Comparison of ENCODE assay signal across 22 mouse cellular contexts in genomic region chr5:32940586-32940985, GRCm38 (mm10).
DNase-seq lines count a peak whose midpoint lies in the region; ATAC-seq lines count a peak whose summit lies in the region.
"Had no signal": no experiment of that assay in that cellular context is flagged by ENCODE, and none has a peak within 500 bp of the region (broad histone marks: within the 10 kb centered on the region; RNA-seq: fewer than 3 reads in every experiment).

No protein-coding gene starts in this region.

- DNase-seq in 416B (ENCODE audit: low read depth) (peak; percentile 77), MEL-GATA-1-ER (ENCODE audit: extremely low read depth, low read depth) (peak; percentile 33)
- DNase-seq in retina, embryonic 14.5 days (ENCODE audit: low spot score): peak; percentile 79
- no peak for DNase-seq in layer of hippocampus, adult 18-20 months (ENCODE audit: low spot score in 2 of 2)
- no peak for DNase-seq in cerebellum, adult 9-10 months
- DNase-seq in layer of hippocampus, postnatal 25 days (ENCODE audit: extremely low spot score in 1 of 2, low spot score in 1 of 2): no peak
- DNase-seq: adrenal gland, adult 2 months; B cell, adult 2 months; cerebellum, adult 18-20 months; cerebellum, postnatal 36 days; gastrocnemius, postnatal 10 days; heart, adult 11 months; kidney, adult 9 months; kidney, postnatal 25 days; layer of hippocampus, adult 9-11 months; left cerebral cortex, postnatal 4 days; midbrain, embryonic 14.5 days; right cerebral cortex, adult 18-20 months had no signal

- ATAC-seq in common myeloid progenitor, adult 5-6 weeks (replicated peaks; ENCODE audit: low read depth, poor library complexity, severe bottlenecking): 0 out of 2 replicates have a peak, but pooled peaks have one; percentile 25
- ATAC-seq: forebrain, embryonic 15.5 days; hindbrain, postnatal 0 days; intestine, embryonic 16.5 days had no signal

Comparison
In these comparisons a context has a peak if more than half of its experiments do, and no peak if none do; other contexts are left out.
1. DNase-seq: peak in 416B (single experiment), MEL-GATA-1-ER (single experiment) and retina, embryonic 14.5 days (single experiment); none in layer of hippocampus, adult 18-20 months (0 of 2), cerebellum, adult 9-10 months (single experiment) and layer of hippocampus, postnatal 25 days (0 of 2).